Mouse (Mus musculus) ovary, postnatal 10 days (tissue): Measurements from ENCODE around the gene Zfp526.

ENCODE experiments used
- DNase-seq: peaks from one replicate; pipeline ENCODE4 v3.0.0; 2022; ENCODE audit warnings: low spot score

Gene Zfp526

GRCm38 (mm10) chr7:25268588-25268987, 47.4 kb downstream of the Zfp526 start:
- DNase-seq, result no peak

GRCm38 (mm10) chr7:25269029-25269428, 47.8 kb downstream of the Zfp526 start:
- peak; percentile 2 for DNase-seq

GRCm38 (mm10) chr7:25269545-25270271, 48.5 kb downstream of the Zfp526 start:
- DNase-seq, result peak; percentile 1

GRCm38 (mm10) chr7:25270652-25271633, 49.7 kb downstream of the Zfp526 start:
- DNase-seq, result no peak

GRCm38 (mm10) chr7:25271651-25272444, 50.6 kb downstream of the Zfp526 start:
- DNase-seq, result no peak

GRCm38 (mm10) chr7:25272445-25273258, 51.4 kb downstream of the Zfp526 start:
- DNase-seq, result no peak

GRCm38 (mm10) chr7:25273259-25274241, 52.3 kb downstream of the Zfp526 start:
- no peak for DNase-seq

GRCm38 (mm10) chr7:25274571-25274970, 53.3 kb downstream of the Zfp526 start:
- no peak for DNase-seq

GRCm38 (mm10) chr7:25274996-25275395, 53.8 kb downstream of the Zfp526 start:
- DNase-seq, result no peak

- DNase-seq, result no peak
Observed at GRCm38 (mm10) chr7:25275555-25276298, 54.5 kb downstream of the Zfp526 start.
